Mouse (Mus musculus): ENCODE results near the gene 2010109A12Rik.
A peak's percentile ranks its signal among the peaks of the same experiment; 100 is the strongest.

The 2010109A12Rik gene

GRCm38 (mm10) chr5:93206109-93207005 lies at the start of gene 2010109A12Rik, which contains the start of gene Ccni:
Gene 2010109A12Rik, plus strand, starts transcription at chr5:93206518.
Gene Ccni, minus strand, starts transcription at chr5:93206495.
- DNase-seq (ENCODE audit: low spot score in 2 of 2) = peak; percentile 87 to 96

- DNase-seq (ENCODE audit: low spot score in 2 of 2) = peak in 1 of 2 experiments; percentile 66
Measured at GRCm38 (mm10) chr5:93163541-93163940, 42.8 kb upstream of the 2010109A12Rik start.

DNA sequence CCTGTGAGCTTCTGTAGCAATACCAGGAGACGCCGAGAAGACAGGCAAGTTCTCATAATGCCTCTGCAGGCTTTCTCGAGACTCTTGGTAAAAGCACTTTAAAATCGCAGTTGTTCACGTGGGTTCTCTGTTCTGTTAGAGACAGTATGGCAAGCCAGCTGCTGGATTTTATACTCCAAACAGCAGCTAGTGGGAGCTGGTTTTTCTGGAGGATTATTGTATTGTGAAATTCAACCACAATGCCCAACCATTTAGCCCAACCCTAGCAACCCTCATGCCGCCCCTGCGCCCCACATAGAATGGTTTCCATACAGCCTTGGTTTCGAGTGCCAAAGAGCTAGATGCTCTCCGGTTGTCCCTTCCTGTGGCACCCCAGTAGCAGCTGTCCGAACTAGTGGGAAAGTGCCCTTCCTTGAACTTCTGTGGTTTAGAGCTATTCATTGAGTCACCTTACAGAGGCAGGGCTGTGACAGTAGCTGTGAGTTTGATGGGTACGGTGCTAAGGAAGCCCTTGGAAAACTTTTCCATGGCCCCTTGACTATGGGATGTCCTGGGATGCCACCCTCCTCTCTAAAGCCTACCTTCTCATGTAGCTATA lies 38.3 kb upstream of the 2010109A12Rik start:
- no peak for DNase-seq (ENCODE audit: low spot score in 2 of 2)

GRCm38 (mm10) chr5:93168654-93169053 lies 37.7 kb upstream of the 2010109A12Rik start:
- no peak for DNase-seq (ENCODE audit: low spot score in 2 of 2)

- DNase-seq (ENCODE audit: low spot score in 2 of 2) = no peak
Measured at GRCm38 (mm10) chr5:93171420-93171819, 34.9 kb upstream of the 2010109A12Rik start.

- DNase-seq (ENCODE audit: low spot score in 2 of 2) = no peak
Measured at GRCm38 (mm10) chr5:93172536-93172935, 33.8 kb upstream of the 2010109A12Rik start.

- DNase-seq (ENCODE audit: low spot score in 2 of 2) = no peak
Measured at GRCm38 (mm10) chr5:93174675-93175074, 31.6 kb upstream of the 2010109A12Rik start.

GRCm38 (mm10) chr5:93178616-93179015 lies 27.7 kb upstream of the 2010109A12Rik start:
- DNase-seq (ENCODE audit: low spot score in 2 of 2) = no peak

DNA sequence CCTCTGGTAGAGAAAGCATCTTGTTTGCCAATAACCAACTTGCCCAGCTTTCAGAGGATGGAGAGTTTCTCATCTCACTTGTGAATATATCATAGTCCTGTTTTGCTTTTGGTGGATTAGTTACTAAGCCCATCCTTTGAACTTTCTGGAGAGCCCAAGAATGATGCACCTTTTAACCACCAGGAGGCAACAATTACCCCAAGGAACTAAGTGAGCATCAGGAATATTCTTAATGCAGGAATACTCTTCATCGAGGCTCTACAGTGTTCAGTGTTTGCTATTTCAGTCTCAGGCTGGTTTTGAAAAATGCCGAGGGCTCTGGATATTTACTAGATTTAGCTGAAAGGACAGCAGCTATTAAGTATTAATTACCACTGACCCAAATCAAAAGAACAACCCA lies 26.1 kb upstream of the 2010109A12Rik start:
- no peak for DNase-seq (ENCODE audit: low spot score in 2 of 2)

GRCm38 (mm10) chr5:93183311-93183710 lies 23.0 kb upstream of the 2010109A12Rik start:
- DNase-seq (ENCODE audit: low spot score in 2 of 2) = no peak

GRCm38 (mm10) chr5:93184548-93184947 lies 21.8 kb upstream of the 2010109A12Rik start:
- DNase-seq (ENCODE audit: low spot score in 2 of 2) = no peak

GRCm38 (mm10) chr5:93189607-93190006 lies 16.7 kb upstream of the 2010109A12Rik start:
- no peak for DNase-seq (ENCODE audit: low spot score in 2 of 2)

GRCm38 (mm10) chr5:93190428-93190827 lies 15.9 kb upstream of the 2010109A12Rik start:
- DNase-seq (ENCODE audit: low spot score in 2 of 2) = no peak

DNA sequence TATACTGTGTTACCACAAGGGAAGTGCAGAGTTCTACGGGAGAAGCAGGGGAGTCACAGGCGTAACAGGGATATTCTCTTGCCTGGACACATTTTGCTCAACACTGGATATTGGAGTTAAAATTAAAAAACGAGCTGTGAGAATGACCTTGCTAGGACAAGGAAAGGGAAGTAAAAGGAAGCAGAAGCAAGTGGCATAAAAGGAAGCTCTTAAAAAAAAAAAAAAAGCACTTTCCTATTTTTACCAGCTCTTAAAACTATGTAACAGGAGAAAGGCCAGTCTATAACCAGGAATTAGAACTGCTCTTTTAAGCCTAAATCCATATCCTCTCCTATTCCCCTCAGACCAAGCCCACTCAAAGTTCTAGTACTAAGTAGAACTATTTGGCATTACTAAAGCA lies 8.1 kb upstream of the 2010109A12Rik start:
- DNase-seq (ENCODE audit: low spot score in 2 of 2) = no peak

- DNase-seq (ENCODE audit: low spot score in 2 of 2) = no peak
Measured at GRCm38 (mm10) chr5:93201181-93201580, 5.1 kb upstream of the 2010109A12Rik start.

DNA sequence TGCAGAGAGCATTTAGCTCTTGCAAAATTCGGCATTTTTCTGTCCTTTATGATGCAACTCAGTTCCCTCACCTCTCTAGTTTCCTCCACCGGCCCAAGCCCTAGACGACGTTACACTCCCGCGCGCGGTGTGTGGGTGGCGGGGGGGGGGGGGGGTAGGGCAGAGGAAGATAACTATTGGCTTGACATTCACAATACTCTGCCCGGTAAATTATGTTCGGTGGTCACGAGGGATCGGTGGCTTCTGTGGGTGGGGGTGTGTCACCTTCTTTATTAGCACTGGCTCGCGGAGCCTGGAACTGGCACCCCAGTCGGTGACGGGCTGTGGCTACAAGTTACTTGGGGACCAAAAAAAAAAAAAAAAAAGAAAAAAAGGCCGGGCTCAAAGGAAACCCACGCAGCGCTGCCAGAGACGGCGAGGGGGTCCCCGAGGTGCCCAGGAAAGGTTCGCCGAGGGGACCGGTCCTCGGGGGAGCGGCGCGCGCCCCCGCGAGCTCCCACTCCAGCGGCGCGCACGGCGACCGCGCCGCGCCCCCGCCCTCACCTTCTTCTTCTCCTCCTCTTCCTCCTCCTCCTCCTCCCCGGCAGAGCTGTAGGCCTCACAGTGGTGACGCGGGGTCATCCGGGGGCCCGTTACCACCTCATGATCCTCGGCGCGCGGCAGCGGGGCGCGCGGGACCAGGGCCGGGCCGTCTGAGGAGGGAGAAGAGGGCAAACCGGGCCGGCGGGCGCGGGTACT lies 778 bp upstream of the 2010109A12Rik start:
- DNase-seq (ENCODE audit: low spot score in 2 of 2) = peak in 1 of 2 experiments; percentile 47

DNA sequence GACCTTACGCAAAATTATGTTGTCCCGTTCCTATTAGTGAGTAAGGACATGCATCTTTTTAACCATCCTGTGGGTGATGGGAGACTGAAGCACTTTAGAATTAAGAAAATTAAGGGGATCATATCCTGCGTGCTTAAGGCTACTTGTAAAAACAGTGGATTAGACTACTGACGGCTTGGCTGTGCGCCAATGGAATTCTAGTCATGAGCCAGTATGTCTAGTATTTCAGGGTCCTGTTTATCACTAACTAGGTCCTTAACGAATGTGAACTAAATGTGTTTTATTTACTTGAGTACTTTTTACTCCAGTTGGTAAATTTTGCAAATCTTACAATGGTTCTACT lies 659 bp downstream of the 2010109A12Rik start:
- DNase-seq (ENCODE audit: low spot score in 2 of 2) = no peak

- no peak for DNase-seq (ENCODE audit: low spot score in 2 of 2)
Measured at GRCm38 (mm10) chr5:93207555-93207954, 1.2 kb downstream of the 2010109A12Rik start.

GRCm38 (mm10) chr5:93218375-93218774 lies 12.1 kb downstream of the 2010109A12Rik start:
- DNase-seq (ENCODE audit: low spot score in 2 of 2) = no peak

DNA sequence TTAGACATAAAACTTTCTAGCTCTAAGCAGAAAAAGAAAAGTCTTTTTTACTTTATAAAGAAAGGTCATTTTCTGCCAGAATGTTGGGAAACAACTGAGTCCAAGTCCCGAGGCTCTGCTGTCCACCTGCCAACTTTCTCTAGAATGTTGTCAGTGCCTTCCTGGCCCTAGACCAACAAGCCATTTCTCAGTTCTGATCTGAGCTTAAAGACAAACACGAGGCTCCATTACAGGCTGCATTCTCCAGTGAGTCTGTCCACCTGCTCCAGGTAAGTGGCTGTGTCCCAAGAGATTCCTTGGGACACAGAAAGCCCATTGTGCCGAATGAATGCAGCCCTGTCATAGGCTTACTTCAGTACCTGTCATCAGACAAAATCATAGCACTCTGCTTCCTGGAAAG lies 15.3 kb downstream of the 2010109A12Rik start:
- DNase-seq (ENCODE audit: low spot score in 2 of 2) = no peak

DNA sequence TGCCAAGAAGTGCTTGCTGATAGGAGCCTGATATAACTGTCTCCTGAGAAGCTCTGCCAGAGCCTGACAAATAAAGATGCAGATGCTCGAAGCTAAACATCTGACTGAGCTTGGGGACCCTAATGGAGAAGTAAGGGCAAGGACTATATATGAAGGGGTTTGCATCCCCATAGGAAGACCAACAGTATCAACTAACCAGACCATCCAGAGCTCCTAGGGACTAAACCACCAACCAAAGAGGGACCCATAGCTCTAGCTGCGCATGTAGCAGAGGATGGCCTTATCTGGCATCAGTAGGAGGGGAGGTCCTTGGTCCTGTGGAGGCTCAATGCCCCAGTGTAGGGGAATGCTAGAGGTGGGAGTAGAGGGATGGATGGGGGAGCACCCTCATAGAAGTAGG lies 18.2 kb downstream of the 2010109A12Rik start:
- no peak for DNase-seq (ENCODE audit: low spot score in 2 of 2)

DNA sequence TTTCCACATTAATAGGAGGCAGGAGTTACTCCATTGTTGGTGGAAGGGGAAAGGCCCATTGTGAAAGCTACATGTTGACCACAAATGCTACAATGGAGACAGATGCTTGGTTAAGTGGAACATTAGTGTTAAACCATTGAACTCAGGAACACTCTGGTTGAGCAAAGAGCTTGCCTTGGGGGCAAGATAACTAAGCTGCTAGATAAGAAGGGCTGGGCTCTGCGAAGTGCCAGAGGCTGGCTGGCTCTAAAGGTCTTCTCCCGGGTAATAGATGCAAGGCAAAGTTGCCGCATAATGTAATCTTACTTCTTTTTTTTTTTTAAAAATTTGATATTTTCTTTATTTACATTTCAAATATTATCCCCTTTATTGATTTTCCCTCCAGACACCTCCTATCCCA lies 20.8 kb downstream of the 2010109A12Rik start:
- no peak for DNase-seq (ENCODE audit: low spot score in 2 of 2)

All from left cerebral cortex, adult 9 months (tissue).